In the genomic region with DNA sequence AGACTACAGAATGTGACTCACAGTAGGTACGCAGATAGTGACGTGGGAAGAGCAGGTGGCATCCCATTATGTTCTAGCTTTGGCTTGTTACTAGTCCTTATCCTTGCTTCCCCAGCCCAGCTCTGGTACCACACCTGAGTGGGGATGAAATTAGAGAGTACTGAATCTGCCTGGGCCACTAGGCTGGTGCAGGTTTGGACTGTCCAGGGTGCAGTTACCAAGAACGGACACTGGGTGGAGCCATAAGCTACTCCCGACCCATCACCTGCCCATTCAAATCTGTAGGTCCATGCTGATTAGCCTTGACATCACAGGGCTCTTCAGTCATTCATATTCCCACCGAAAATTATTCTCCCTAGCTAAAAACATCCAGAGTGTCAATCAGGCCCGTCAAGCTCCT, we compare ENCODE assay signal across 9 mouse cellular contexts. TPM values are rescaled to one million over a fixed set of nuclear protein-coding genes. Genes with fewer than 3 reads are reported as not detected.
A peak's percentile ranks its signal among the peaks of the same experiment; 100 is the strongest.
DNase-seq lines count a peak whose midpoint lies in the region; ATAC-seq and TF ChIP-seq lines count a peak whose summit lies in the region.
"Had no signal": no experiment of that assay in that cellular context is flagged by ENCODE, and none has a peak within 500 bp of the region (broad histone marks: within the 10 kb centered on the region; RNA-seq: fewer than 3 reads in every experiment).

No protein-coding gene starts in this region.

- ATAC-seq in inflammation-experienced regulatory T-cells, adult 6 months, result peak; percentile 24
- no peak for ATAC-seq in activated CD4-positive, CD25-positive, alpha-beta regulatory T cell, adult 4 months

- H3K27ac ChIP-seq in left cerebral cortex, adult 2 months, result no peak overlapping the region; the same call in 1 of the 2 replicates

- TF ChIP-seq CTCF in left cerebral cortex, adult 2 months (IDR thresholded peaks at IDR 0.05), result peak; percentile 74

- DNase-seq in cerebellum, adult 18-20 months, result peak; percentile 43 to 47
- no peak for DNase-seq in cerebellum, adult 11-12 months
- peak in 1 of 2 experiments; percentile 44 for DNase-seq in left cerebral cortex, adult 2 months (ENCODE audit: extremely low spot score in 1 of 2, low spot score in 2 of 2)
- no peak for DNase-seq in left cerebral cortex, postnatal 10 days (ENCODE audit: extremely low spot score in 1 of 2, low spot score in 2 of 2)
- DNase-seq in ZHBTc4 (ENCODE audit: low read depth, low spot score), result peak; percentile 73
- DNase-seq in mesoderm, embryonic 11.5 days (ENCODE audit: low read depth, low spot score), result peak; percentile 59

- no peak overlapping the region for H3K4me3 ChIP-seq in left cerebral cortex, adult 2 months

- intact Hi-C loops in left cerebral cortex, adult 2 months (cut with DNase I), result no loop called here
- intact Hi-C loops in left cerebral cortex, postnatal 10 days (cut with DNase I), result no loop called here

RNA-seq across cellular contexts. Expression of a gene that starts 11.7 kb away (rescaled TPM):
- 1 to 10 TPM; 2.1 to 2.6 TPM for total RNA-seq in left cerebral cortex, adult 2 months (2021)
- under 1 TPM; 0.32 to 0.41 TPM for total RNA-seq in left cerebral cortex, postnatal 10 days (2021)
- polyA plus RNA-seq in inflammation-experienced regulatory T-cells, adult 6 months (2017; shearing (Covaris generic)), result 10 to 100 TPM in 1 of 3 experiments, 1 to 10 TPM in 2; 6.0 to 13.1 (median 9.7) TPM
- polyA plus RNA-seq in activated CD4-positive, CD25-positive, alpha-beta regulatory T cell, adult 4 months (2017; shearing (Covaris generic)), result 1 to 10 TPM; 6.9 to 8.3 TPM

RNA-seq across cellular contexts. Expression of a gene that starts 18.2 kb away (rescaled TPM):
- not detected for total RNA-seq in left cerebral cortex, adult 2 months (2021)
- total RNA-seq in left cerebral cortex, postnatal 10 days (2021), result not detected
- not detected for polyA plus RNA-seq in inflammation-experienced regulatory T-cells, adult 6 months (2017; shearing (Covaris generic))
- polyA plus RNA-seq in activated CD4-positive, CD25-positive, alpha-beta regulatory T cell, adult 4 months (2017; shearing (Covaris generic)), result not detected
- polyA plus RNA-seq: heart, embryonic 14.5 days had no signal

RNA-seq across cellular contexts. Expression of a gene that starts 24.7 kb away (rescaled TPM):
- total RNA-seq in left cerebral cortex, adult 2 months (2021), result 10 to 100 TPM; 16.4 to 28.6 TPM
- 1 to 10 TPM; 3.9 to 4.7 TPM for total RNA-seq in left cerebral cortex, postnatal 10 days (2021)
- polyA plus RNA-seq in inflammation-experienced regulatory T-cells, adult 6 months (2017; shearing (Covaris generic)), result 100 to 1,000 TPM; 125 to 133 (median 127) TPM
- 100 to 1,000 TPM; 132 to 150 TPM for polyA plus RNA-seq in activated CD4-positive, CD25-positive, alpha-beta regulatory T cell, adult 4 months (2017; shearing (Covaris generic))

RNA-seq across cellular contexts. Expression of a gene that starts 37.5 kb away (rescaled TPM):
- total RNA-seq in left cerebral cortex, adult 2 months (2021), result 100 to 1,000 TPM; 300 to 307 TPM
- total RNA-seq in left cerebral cortex, postnatal 10 days (2021), result 100 to 1,000 TPM; 415 to 420 TPM
- 100 to 1,000 TPM; 124 to 249 (median 126) TPM for polyA plus RNA-seq in inflammation-experienced regulatory T-cells, adult 6 months (2017; shearing (Covaris generic))
- polyA plus RNA-seq in activated CD4-positive, CD25-positive, alpha-beta regulatory T cell, adult 4 months (2017; shearing (Covaris generic)), result 100 to 1,000 TPM; 134 to 172 TPM

Comparison
In these comparisons a context has a peak if more than half of its experiments do, and no peak if none do; other contexts are left out.
1. DNase-seq: peak in cerebellum, adult 18-20 months (2 of 2), ZHBTc4 (single experiment) and mesoderm, embryonic 11.5 days (single experiment); none in cerebellum, adult 11-12 months (single experiment) and left cerebral cortex, postnatal 10 days (0 of 2).